Mouse (Mus musculus): ENCODE data around the gene Ssx2ip.

- TF ChIP-seq CTCF (IDR thresholded peaks at IDR 0.05) (no peak), EP300 (IDR thresholded peaks at IDR 0.05) (no peak)
These were observed 23.0 kb upstream of the Ssx2ip start for GRCm38 (mm10) chr3:146381471-146381870.
